Mouse (Mus musculus): ENCODE data around the gene Fabp6. TPM values are rescaled to one million over a fixed set of nuclear protein-coding genes. Genes with fewer than 3 reads are reported as not detected.

Gene Fabp6
- not detected for total RNA-seq (2021)
- long read RNA-seq, experiment 1, result 0 reads
- long read RNA-seq, experiment 2, result 0 reads

GRCm38 (mm10) chr11:43601440-43601839, at the start of gene Fabp6:
Gene Fabp6 (minus strand): TSS chr11:43601540.
- H3K4me3 ChIP-seq, result no peak within 1 kb of the TSS
- DNase-seq (ENCODE audit: extremely low spot score in 1 of 2, low spot score in 2 of 2), result no peak
- no peak for TF ChIP-seq CTCF (IDR thresholded peaks at IDR 0.05)
- intact Hi-C loops (cut with DNase I), result no loop called here
- H3K27ac ChIP-seq, result no peak within 1 kb of the TSS

- no peak for DNase-seq (ENCODE audit: extremely low spot score in 1 of 2, low spot score in 2 of 2)
- Histone ChIP-seq H3K27ac (no peak overlapping the region), H3K4me3 (no peak overlapping the region)
- TF ChIP-seq CTCF (IDR thresholded peaks at IDR 0.05), result peak; percentile 25
- intact Hi-C loops (cut with DNase I), result no loop called here
These were observed 43.9 kb upstream of the Fabp6 start for GRCm38 (mm10) chr11:43645286-43645685.

GRCm38 (mm10) chr11:43643180-43643591, 41.8 kb upstream of the Fabp6 start:
- no peak overlapping the region for H3K27ac ChIP-seq
- H3K4me3 ChIP-seq, result no peak overlapping the region
- intact Hi-C loops (cut with DNase I), result no loop called here
- peak; percentile 63 to 67 for DNase-seq (ENCODE audit: extremely low spot score in 1 of 2, low spot score in 2 of 2)
- no peak for TF ChIP-seq CTCF (IDR thresholded peaks at IDR 0.05)

- no peak for TF ChIP-seq CTCF (IDR thresholded peaks at IDR 0.05)
- no peak overlapping the region for H3K4me3 ChIP-seq
- DNase-seq (ENCODE audit: extremely low spot score in 1 of 2, low spot score in 2 of 2), result no peak
- intact Hi-C loops (cut with DNase I), result no loop called here
- no peak overlapping the region for H3K27ac ChIP-seq
These were observed 37.1 kb upstream of the Fabp6 start for GRCm38 (mm10) chr11:43638486-43638885.

- intact Hi-C loops (cut with DNase I), result no loop called here
- Histone ChIP-seq H3K27ac (peak overlapping the region; percentile 16), H3K4me3 (no peak overlapping the region)
- peak in 1 of 2 experiments; percentile 26 for DNase-seq (ENCODE audit: extremely low spot score in 1 of 2, low spot score in 2 of 2)
- TF ChIP-seq CTCF (IDR thresholded peaks at IDR 0.05), result no peak
These were observed 35.4 kb upstream of the Fabp6 start for GRCm38 (mm10) chr11:43636761-43637160.

GRCm38 (mm10) chr11:43633658-43634401, 32.5 kb upstream of the Fabp6 start:
- H3K4me3 ChIP-seq, result no peak overlapping the region
- peak overlapping the region; percentile 66 for H3K27ac ChIP-seq

DNA sequence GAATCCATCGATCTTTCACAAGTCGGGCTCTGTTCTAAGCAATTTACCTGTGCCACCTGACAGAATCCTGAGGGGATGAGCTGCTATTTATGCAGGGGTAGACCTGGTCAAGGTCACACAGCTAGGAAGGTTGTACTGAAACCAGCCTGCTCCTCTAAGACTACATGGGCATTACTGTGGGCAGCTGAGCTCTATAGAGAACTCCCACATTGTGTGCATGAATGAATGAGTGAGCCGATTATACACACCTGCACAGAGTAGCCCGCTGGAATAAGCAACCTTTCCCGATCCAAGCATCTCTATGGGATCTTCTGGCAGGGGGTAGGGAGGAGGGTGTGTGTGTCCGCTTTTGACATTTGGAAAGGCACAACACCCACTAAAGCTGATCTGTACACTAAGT, 31.8 kb upstream of the Fabp6 start:
- Histone ChIP-seq H3K27ac (peak overlapping the region; percentile 66), H3K4me3 (no peak overlapping the region)
- no peak for DNase-seq (ENCODE audit: extremely low spot score in 1 of 2, low spot score in 2 of 2)
- no peak for TF ChIP-seq CTCF (IDR thresholded peaks at IDR 0.05)
- intact Hi-C loops (cut with DNase I), result no loop called here

More at GRCm38 (mm10) chr11:43633658-43634401, 32.5 kb upstream of the Fabp6 start:
- intact Hi-C loops (cut with DNase I), result no loop called here
- TF ChIP-seq CTCF (IDR thresholded peaks at IDR 0.05), result no peak; the same call in 1 of the 2 replicates
- peak; percentile 32 to 57 for DNase-seq (ENCODE audit: extremely low spot score in 1 of 2, low spot score in 2 of 2)

- no peak for TF ChIP-seq CTCF (IDR thresholded peaks at IDR 0.05)
- no peak overlapping the region for H3K4me3 ChIP-seq
- H3K27ac ChIP-seq, result peak overlapping the region; percentile 66
- intact Hi-C loops (cut with DNase I), result no loop called here
- peak in 1 of 2 experiments; percentile 17 for DNase-seq (ENCODE audit: extremely low spot score in 1 of 2, low spot score in 2 of 2)
These were observed 31.2 kb upstream of the Fabp6 start for GRCm38 (mm10) chr11:43632566-43632965.

DNA sequence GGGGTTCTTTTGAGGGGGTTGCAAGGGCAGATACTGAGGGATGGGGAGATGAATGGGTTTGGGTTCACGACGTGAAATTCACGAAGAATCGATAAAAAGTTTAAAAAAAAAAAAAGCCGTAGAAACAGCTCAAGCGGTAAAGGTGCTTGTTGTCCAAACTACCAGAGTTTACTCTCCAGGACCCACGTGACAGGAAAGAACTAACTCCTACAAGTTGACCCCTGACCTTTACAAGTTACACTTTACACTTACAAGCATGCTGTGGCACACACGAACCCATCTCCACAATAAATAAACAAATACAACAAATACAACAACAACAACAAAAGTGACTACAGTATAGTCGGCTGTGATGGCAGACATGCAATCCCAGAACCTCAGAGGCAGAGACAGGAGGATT, 30.3 kb upstream of the Fabp6 start:
- intact Hi-C loops (cut with DNase I), result no loop called here
- TF ChIP-seq CTCF (IDR thresholded peaks at IDR 0.05), result no peak
- no peak overlapping the region; the same call in 1 of the 2 replicates for H3K27ac ChIP-seq
- no peak overlapping the region for H3K4me3 ChIP-seq
- DNase-seq (ENCODE audit: extremely low spot score in 1 of 2, low spot score in 2 of 2), result no peak

DNA sequence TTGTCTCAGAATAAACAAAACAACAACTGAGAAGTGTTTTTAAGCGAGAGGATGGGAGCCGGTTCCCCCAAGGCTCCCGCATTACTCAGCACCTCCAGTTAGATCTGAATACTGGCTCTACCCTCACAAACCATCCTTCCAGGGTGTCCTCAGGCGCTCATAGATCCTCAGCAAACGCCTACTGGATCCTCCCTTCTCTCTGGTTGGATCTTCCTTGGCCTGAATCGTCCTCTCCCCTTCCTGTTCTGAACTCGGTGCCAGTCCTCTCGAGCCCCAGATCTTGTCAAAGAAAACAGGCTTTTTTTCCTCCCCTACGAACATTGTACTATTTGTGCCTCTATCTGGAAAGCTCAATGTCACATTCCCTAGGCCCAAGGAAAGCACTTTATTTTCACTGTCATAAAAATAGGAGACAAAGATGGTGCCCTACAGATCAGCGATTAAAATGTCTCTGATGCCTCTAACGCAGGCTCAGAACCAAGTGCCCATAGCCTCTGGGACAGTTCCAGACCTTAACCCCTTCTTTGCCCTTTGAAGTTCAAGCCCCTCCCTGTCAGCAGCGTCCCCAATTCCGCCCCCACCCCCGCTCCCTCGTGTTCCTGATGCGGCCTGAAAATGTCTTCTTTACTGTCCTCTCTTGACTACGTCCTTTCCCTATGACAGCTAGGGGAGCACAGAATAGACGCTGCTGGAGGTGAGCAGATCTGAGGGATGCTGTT, 25.7 kb upstream of the Fabp6 start:
- intact Hi-C loops (cut with DNase I), result loop anchor here (2.0 kb wide), 1 partner anchor 56 kb away; no protein-coding TSS in a partner anchor
- no peak for TF ChIP-seq CTCF (IDR thresholded peaks at IDR 0.05)
- Histone ChIP-seq H3K4me3 (peak overlapping the region; percentile 33), H3K27ac (peak overlapping the region; percentile 88)
- no peak for DNase-seq (ENCODE audit: extremely low spot score in 1 of 2, low spot score in 2 of 2)

GRCm38 (mm10) chr11:43626300-43626926, 25.1 kb upstream of the Fabp6 start:
- H3K27ac ChIP-seq, result peak overlapping the region; percentile 88
- no peak for TF ChIP-seq CTCF (IDR thresholded peaks at IDR 0.05)
- intact Hi-C loops (cut with DNase I), result loop anchor here (2.0 kb wide), 1 partner anchor 56 kb away; no protein-coding TSS in a partner anchor
- peak overlapping the region; percentile 33 for H3K4me3 ChIP-seq
- DNase-seq (ENCODE audit: extremely low spot score in 1 of 2, low spot score in 2 of 2), result peak in 1 of 2 experiments; percentile 35

- intact Hi-C loops (cut with DNase I), result no loop called here
- H3K4me3 ChIP-seq, result no peak overlapping the region
- no peak for DNase-seq (ENCODE audit: extremely low spot score in 1 of 2, low spot score in 2 of 2)
- no peak overlapping the region for H3K27ac ChIP-seq
- TF ChIP-seq CTCF (IDR thresholded peaks at IDR 0.05), result no peak; the same call in 1 of the 2 replicates
These were observed 23.0 kb upstream of the Fabp6 start for GRCm38 (mm10) chr11:43624341-43624740.
